Mouse (Mus musculus): ENCODE results near the gene Prrt3. TPM values are rescaled to one million over a fixed set of nuclear protein-coding genes. Genes with fewer than 3 reads are reported as not detected.
A peak's percentile ranks its signal among the peaks of the same experiment; 100 is the strongest.

The Prrt3 gene
- polyA plus RNA-seq, 1 experiment from 2014 or later: 14.2 TPM

GRCm38 (mm10) chr6:113495071-113495675 is 6.6 kb downstream of the Prrt3 start:
- peaks cover 15% of the 10 kb centered on the region; the same call in 1 of the 2 replicates for H3K36me3 ChIP-seq (ENCODE audit: control insufficient read depth, insufficient read depth, low read length)
- peak overlapping the region; percentile 37; the same call in 1 of the 2 replicates for H3K4me3 ChIP-seq (ENCODE audit: low read length)
- H3K9me3 ChIP-seq (ENCODE audit: control insufficient read depth, low read length): no peaks in the 10 kb centered on the region
- 48% methylated on average over 28 of the region's 28 CpGs for whole genome bisulfite sequencing
- H3K27ac ChIP-seq (ENCODE audit: low read depth, low read length): no peak overlapping the region
- ATAC-seq: 0 out of 2 replicates have a peak, but pooled peaks have one; percentile 18
- H3K4me1 ChIP-seq (ENCODE audit: control insufficient read depth, insufficient read depth, low read depth, low read length): peaks cover 9% of the 10 kb centered on the region
- H3K27me3 ChIP-seq (replicated peaks; ENCODE audit: control insufficient read depth, insufficient read depth, low read length): no peaks in the 10 kb centered on the region; the same call in none of the 2 replicates
- peak overlapping the region; percentile 60 for H3K4me2 ChIP-seq (ENCODE audit: low read length)
- H3K9ac ChIP-seq (ENCODE audit: low read depth, low read length): peak overlapping the region; percentile 49

GRCm38 (mm10) chr6:113494258-113494788 is 7.4 kb downstream of the Prrt3 start:
- Histone ChIP-seq H3K9ac (ENCODE audit: low read depth, low read length) (peak overlapping the region; percentile 48), H3K4me1 (ENCODE audit: control insufficient read depth, insufficient read depth, low read depth, low read length) (peaks cover 9% of the 10 kb centered on the region), H3K9me3 (ENCODE audit: control insufficient read depth, low read length) (no peaks in the 10 kb centered on the region), H3K36me3 (ENCODE audit: control insufficient read depth, insufficient read depth, low read length) (peaks cover 24% of the 10 kb centered on the region; the same call in 1 of the 2 replicates), H3K27ac (ENCODE audit: low read depth, low read length) (peak overlapping the region; percentile 41; the same call in 1 of the 2 replicates), H3K4me2 (ENCODE audit: low read length) (peak overlapping the region; percentile 60), H3K4me3 (ENCODE audit: low read length) (peak overlapping the region; percentile 37), H3K27me3 (replicated peaks; ENCODE audit: control insufficient read depth, insufficient read depth, low read length) (no peaks in the 10 kb centered on the region; the same call in none of the 2 replicates)
- WGBS: 2% methylated on average over 50 of the region's 54 CpGs
- peak; percentile 75 for ATAC-seq

GRCm38 (mm10) chr6:113492101-113492864 is 9.4 kb downstream of the Prrt3 start:
- no peak overlapping the region for H3K27ac ChIP-seq (ENCODE audit: low read depth, low read length)
- H3K27me3 ChIP-seq (replicated peaks; ENCODE audit: control insufficient read depth, insufficient read depth, low read length): no peaks in the 10 kb centered on the region; the same call in none of the 2 replicates
- ATAC-seq: no peak
- H3K9me3 ChIP-seq (ENCODE audit: control insufficient read depth, low read length): no peaks in the 10 kb centered on the region
- no peak overlapping the region for H3K4me3 ChIP-seq (ENCODE audit: low read length)
- H3K4me1 ChIP-seq (ENCODE audit: control insufficient read depth, insufficient read depth, low read depth, low read length): peaks cover 10% of the 10 kb centered on the region
- no peak overlapping the region for H3K4me2 ChIP-seq (ENCODE audit: low read length)
- 80% methylated on average over 23 of the region's 24 CpGs for WGBS
- H3K36me3 ChIP-seq (ENCODE audit: control insufficient read depth, insufficient read depth, low read length): peaks cover 24% of the 10 kb centered on the region; the same call in 1 of the 2 replicates
- no peak overlapping the region for H3K9ac ChIP-seq (ENCODE audit: low read depth, low read length)

- no peak overlapping the region for H3K9ac ChIP-seq (ENCODE audit: low read depth, low read length)
- WGBS: 96% methylated on average over 14 of the region's 14 CpGs
- H3K27me3 ChIP-seq (replicated peaks; ENCODE audit: control insufficient read depth, insufficient read depth, low read length): no peaks in the 10 kb centered on the region
- no peak overlapping the region for H3K4me2 ChIP-seq (ENCODE audit: low read length)
- peaks cover 25% of the 10 kb centered on the region for H3K4me1 ChIP-seq (ENCODE audit: control insufficient read depth, insufficient read depth, low read depth, low read length)
- ATAC-seq: no peak
- peaks cover 20% of the 10 kb centered on the region; the same call in 1 of the 2 replicates for H3K36me3 ChIP-seq (ENCODE audit: control insufficient read depth, insufficient read depth, low read length)
- H3K27ac ChIP-seq (ENCODE audit: low read depth, low read length): no peak overlapping the region
- no peak overlapping the region for H3K4me3 ChIP-seq (ENCODE audit: low read length)
- H3K9me3 ChIP-seq (ENCODE audit: control insufficient read depth, low read length): no peaks in the 10 kb centered on the region
Observed at GRCm38 (mm10) chr6:113489410-113489809, 12.3 kb downstream of the Prrt3 start.

GRCm38 (mm10) chr6:113487125-113487576 is 14.6 kb downstream of the Prrt3 start:
- no peak overlapping the region for H3K4me2 ChIP-seq (ENCODE audit: low read length)
- 57% methylated on average over 7 of the region's 7 CpGs for WGBS
- no peak overlapping the region for H3K4me3 ChIP-seq (ENCODE audit: low read length)
- H3K27ac ChIP-seq (ENCODE audit: low read depth, low read length): no peak overlapping the region
- no peaks in the 10 kb centered on the region for H3K9me3 ChIP-seq (ENCODE audit: control insufficient read depth, low read length)
- H3K27me3 ChIP-seq (replicated peaks; ENCODE audit: control insufficient read depth, insufficient read depth, low read length): no peaks in the 10 kb centered on the region
- H3K36me3 ChIP-seq (ENCODE audit: control insufficient read depth, insufficient read depth, low read length): peaks cover 20% of the 10 kb centered on the region; the same call in 1 of the 2 replicates
- no peak for ATAC-seq
- peaks cover 31% of the 10 kb centered on the region for H3K4me1 ChIP-seq (ENCODE audit: control insufficient read depth, insufficient read depth, low read depth, low read length)
- H3K9ac ChIP-seq (ENCODE audit: low read depth, low read length): no peak overlapping the region

- WGBS: 8% methylated on average over 10 of the region's 10 CpGs
- H3K36me3 ChIP-seq (ENCODE audit: control insufficient read depth, insufficient read depth, low read length): no peaks in the 10 kb centered on the region
Observed at GRCm38 (mm10) chr6:113483729-113484128, 18.0 kb downstream of the Prrt3 start.

GRCm38 (mm10) chr6:113483100-113483615 is 18.6 kb downstream of the Prrt3 start, which contains the start of gene Creld1:
Creld1 (plus strand) TSS chr6:113483297.
- Histone ChIP-seq H3K27ac (ENCODE audit: low read depth, low read length) (peak within 1 kb of the TSS; percentile 93), H3K9ac (ENCODE audit: low read depth, low read length) (peak within 1 kb of the TSS; percentile 82), H3K9me3 (ENCODE audit: control insufficient read depth, low read length) (no peaks in the 10 kb centered on the region), H3K4me3 (ENCODE audit: low read length) (peak within 1 kb of the TSS; percentile 68), H3K4me1 (ENCODE audit: control insufficient read depth, insufficient read depth, low read depth, low read length) (peaks cover 31% of the 10 kb centered on the region), H3K27me3 (replicated peaks; ENCODE audit: control insufficient read depth, insufficient read depth, low read length) (no peaks in the 10 kb centered on the region), H3K36me3 (ENCODE audit: control insufficient read depth, insufficient read depth, low read length) (no peaks in the 10 kb centered on the region), H3K4me2 (ENCODE audit: low read length) (peak within 1 kb of the TSS; percentile 57)
- WGBS: 0% methylated on average over 25 of the region's 26 CpGs
- ATAC-seq: peak; percentile 96

More at GRCm38 (mm10) chr6:113483729-113484128, 18.0 kb downstream of the Prrt3 start:
- H3K27ac ChIP-seq (ENCODE audit: low read depth, low read length): peak overlapping the region; percentile 93
- H3K4me3 ChIP-seq (ENCODE audit: low read length): peak overlapping the region; percentile 68
- H3K27me3 ChIP-seq (replicated peaks; ENCODE audit: control insufficient read depth, insufficient read depth, low read length): no peaks in the 10 kb centered on the region
- H3K9ac ChIP-seq (ENCODE audit: low read depth, low read length): peak overlapping the region; percentile 77
- peak; percentile 40 for ATAC-seq
- H3K4me1 ChIP-seq (ENCODE audit: control insufficient read depth, insufficient read depth, low read depth, low read length): peaks cover 31% of the 10 kb centered on the region
- H3K4me2 ChIP-seq (ENCODE audit: low read length): peak overlapping the region; percentile 57
- no peaks in the 10 kb centered on the region for H3K9me3 ChIP-seq (ENCODE audit: control insufficient read depth, low read length)

- peaks cover 31% of the 10 kb centered on the region for H3K4me1 ChIP-seq (ENCODE audit: control insufficient read depth, insufficient read depth, low read depth, low read length)
- no peaks in the 10 kb centered on the region for H3K9me3 ChIP-seq (ENCODE audit: control insufficient read depth, low read length)
- peak overlapping the region; percentile 82 for H3K9ac ChIP-seq (ENCODE audit: low read depth, low read length)
- H3K27me3 ChIP-seq (replicated peaks; ENCODE audit: control insufficient read depth, insufficient read depth, low read length): no peaks in the 10 kb centered on the region
- ATAC-seq: peak; percentile 66
- WGBS: under 1% methylated on average over 56 of the region's 65 CpGs
- peak overlapping the region; percentile 68 for H3K4me3 ChIP-seq (ENCODE audit: low read length)
- peak overlapping the region; percentile 93 for H3K27ac ChIP-seq (ENCODE audit: low read depth, low read length)
- no peaks in the 10 kb centered on the region for H3K36me3 ChIP-seq (ENCODE audit: control insufficient read depth, insufficient read depth, low read length)
- peak overlapping the region; percentile 57 for H3K4me2 ChIP-seq (ENCODE audit: low read length)
Observed at GRCm38 (mm10) chr6:113482477-113483099, 19.1 kb downstream of the Prrt3 start.

All from hindbrain, embryonic 16.5 days (tissue).